Mouse (Mus musculus): Measurements from ENCODE around the gene Hoxc6. TPM values are rescaled to one million over a fixed set of nuclear protein-coding genes. Genes with fewer than 3 reads are reported as not detected.

The Hoxc6 gene
- total RNA-seq, 2 experiments from 2014 or later: not detected

DNA sequence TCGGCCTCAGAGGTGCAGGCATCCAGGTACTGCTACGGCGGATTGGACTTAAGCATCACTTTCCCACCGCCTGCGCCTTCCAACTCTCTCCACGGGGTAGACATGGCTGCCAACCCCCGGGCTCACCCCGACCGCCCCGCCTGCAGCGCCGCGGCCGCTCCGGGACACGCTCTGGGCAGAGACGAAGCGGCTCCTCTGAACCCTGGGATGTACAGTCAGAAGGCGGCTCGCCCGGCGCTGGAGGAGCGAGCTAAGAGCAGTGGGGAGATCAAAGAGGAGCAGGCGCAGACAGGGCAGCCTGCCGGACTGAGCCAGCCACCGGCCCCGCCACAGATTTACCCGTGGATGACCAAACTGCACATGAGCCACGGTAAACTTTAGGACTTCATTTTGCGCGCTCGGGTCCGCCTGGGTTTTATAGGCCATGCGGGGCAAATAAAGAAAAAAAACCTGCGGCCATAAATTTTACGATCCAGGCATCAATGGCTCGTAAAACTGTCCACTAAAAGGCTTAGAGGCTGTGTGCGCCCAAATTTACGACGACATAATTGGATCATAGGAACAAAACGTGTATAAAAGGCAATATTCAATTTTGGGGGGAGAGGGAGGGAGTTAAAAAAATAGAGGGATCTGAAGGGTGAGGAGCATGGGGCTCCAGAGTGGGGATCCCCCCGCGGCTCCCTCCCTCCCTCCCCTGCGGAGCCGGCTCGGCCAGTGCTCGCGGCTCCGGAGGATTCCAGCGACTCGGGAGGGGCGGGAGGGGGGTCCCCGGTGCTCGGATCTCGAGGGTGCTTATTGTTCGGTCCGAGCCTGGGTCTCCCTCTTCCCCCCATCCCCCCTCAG is 16.3 kb downstream of the Hoxc6 start:
- H3K27ac ChIP-seq: no peak overlapping the region
- DNase-seq (ENCODE audit: low spot score in 2 of 2): no peak
- TF ChIP-seq CTCF (conservative IDR thresholded peaks at IDR 0.05): no peak
- H3K4me3 ChIP-seq: no peak overlapping the region; the same call in 1 of the 2 replicates

- TF ChIP-seq CTCF (conservative IDR thresholded peaks at IDR 0.05): no peak
These were observed 16.9 kb downstream of the Hoxc6 start for GRCm38 (mm10) chr15:103015009-103015399.

DNA sequence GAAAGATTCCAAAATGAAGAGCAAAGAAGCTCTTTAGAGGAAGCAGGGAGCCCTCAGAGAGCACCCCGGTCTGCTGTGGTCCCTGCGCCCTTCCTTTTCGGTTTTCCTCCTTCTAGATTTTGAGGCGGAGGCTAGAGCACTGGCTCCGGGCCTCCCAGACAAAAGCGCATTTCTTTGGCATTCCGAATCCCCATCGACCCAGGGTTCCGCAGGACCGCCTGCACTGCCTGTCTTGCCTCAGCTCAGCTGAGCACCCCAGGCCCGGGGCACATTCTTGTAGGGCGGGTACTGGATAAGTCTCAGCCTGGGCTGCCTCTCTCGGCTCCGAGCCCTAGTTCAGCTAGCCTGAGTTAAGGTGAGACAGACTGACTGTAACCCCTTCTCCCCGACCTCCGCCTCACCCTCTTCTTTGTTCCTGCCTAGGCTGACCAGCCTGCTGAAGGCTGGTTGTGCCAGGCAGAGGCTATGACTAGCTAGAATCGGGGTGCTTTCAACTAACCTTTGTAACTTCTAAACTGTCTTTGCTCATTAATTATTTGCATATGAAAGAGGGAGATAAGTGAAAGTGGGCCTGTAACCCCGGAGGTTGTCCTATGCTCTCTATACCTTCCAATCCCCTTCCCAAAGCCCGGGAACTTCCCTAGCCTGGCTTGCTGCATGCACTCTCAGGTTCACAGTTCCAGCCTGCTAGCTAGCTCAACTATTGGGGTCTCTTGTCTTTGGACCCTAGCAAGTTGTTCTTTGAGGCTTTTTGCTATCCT is 17.5 kb downstream of the Hoxc6 start:
- Histone ChIP-seq H3K4me3 (no peak overlapping the region), H3K27ac (no peak overlapping the region)
- no peak for DNase-seq (ENCODE audit: low spot score in 2 of 2)
- TF ChIP-seq CTCF (conservative IDR thresholded peaks at IDR 0.05): no peak

More at GRCm38 (mm10) chr15:103015009-103015399, 16.9 kb downstream of the Hoxc6 start:
- Histone ChIP-seq H3K4me3 (no peak overlapping the region), H3K27ac (no peak overlapping the region)
- DNase-seq (ENCODE audit: low spot score in 2 of 2): no peak

DNA sequence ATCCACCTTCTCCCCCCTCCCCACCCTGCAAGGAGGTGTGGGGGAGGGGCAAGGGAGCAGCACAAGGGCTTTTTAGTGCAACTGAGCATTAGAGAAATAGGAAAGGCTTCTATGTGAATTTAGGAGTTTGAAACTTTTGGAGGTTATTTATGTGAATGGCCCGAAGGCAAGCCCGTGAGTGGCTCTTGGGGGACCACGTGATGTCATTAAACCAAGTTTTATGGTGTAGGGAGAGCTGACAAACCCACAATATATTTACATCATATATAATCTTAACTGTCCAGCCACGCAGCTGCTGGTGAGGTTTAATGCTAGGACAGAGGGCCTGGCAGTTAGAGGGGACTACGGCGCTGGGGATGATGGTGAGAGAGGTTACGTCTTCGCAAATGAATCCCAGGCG is 20.6 kb downstream of the Hoxc6 start, which contains the start of gene Hoxc4:
Gene Hoxc4, plus strand, starts transcription at position 299 of the 400 bp plus-strand sequence.
- H3K27ac ChIP-seq: no peak within 1 kb of the TSS
- DNase-seq (ENCODE audit: low spot score in 2 of 2): no peak
- H3K4me3 ChIP-seq: no peak within 1 kb of the TSS
- no peak for TF ChIP-seq CTCF (conservative IDR thresholded peaks at IDR 0.05)

- DNase-seq (ENCODE audit: low spot score in 2 of 2): no peak
- H3K4me3 ChIP-seq: no peak overlapping the region
- no peak for TF ChIP-seq CTCF (conservative IDR thresholded peaks at IDR 0.05)
- H3K27ac ChIP-seq: no peak overlapping the region
These were observed 22.9 kb downstream of the Hoxc6 start for GRCm38 (mm10) chr15:103020899-103021418.

DNA sequence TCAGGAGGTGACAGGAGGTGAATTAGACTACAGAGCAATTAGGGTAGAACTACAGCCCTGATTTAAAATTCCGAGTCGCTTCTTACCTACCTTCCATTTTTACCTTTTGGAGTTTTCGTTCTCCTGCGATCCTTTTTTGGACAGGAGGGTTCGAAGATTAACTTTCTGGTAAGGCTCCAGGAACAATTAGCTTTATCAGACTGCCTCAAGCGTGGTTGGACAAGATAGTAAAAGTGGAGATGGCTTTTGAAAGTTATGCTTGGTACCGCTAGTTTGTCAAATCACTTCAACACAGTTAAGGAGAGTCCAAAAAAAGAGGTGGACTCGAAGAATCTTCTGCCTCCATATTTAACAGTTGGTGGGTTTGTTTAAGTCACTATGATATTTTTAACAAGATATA is 23.5 kb downstream of the Hoxc6 start:
- no peak overlapping the region for H3K27ac ChIP-seq
- H3K4me3 ChIP-seq: no peak overlapping the region
- no peak for TF ChIP-seq CTCF (conservative IDR thresholded peaks at IDR 0.05)
- no peak for DNase-seq (ENCODE audit: low spot score in 2 of 2)

GRCm38 (mm10) chr15:103024131-103024530 is 26.1 kb downstream of the Hoxc6 start:
- TF ChIP-seq CTCF (conservative IDR thresholded peaks at IDR 0.05): no peak

GRCm38 (mm10) chr15:103027266-103028235 is 29.5 kb downstream of the Hoxc6 start:
- DNase-seq (ENCODE audit: low spot score in 2 of 2): no peak
- Histone ChIP-seq H3K27ac (no peak overlapping the region), H3K4me3 (no peak overlapping the region)
- no peak for TF ChIP-seq CTCF (conservative IDR thresholded peaks at IDR 0.05)

More at GRCm38 (mm10) chr15:103024131-103024530, 26.1 kb downstream of the Hoxc6 start:
- H3K4me3 ChIP-seq: no peak overlapping the region
- no peak for DNase-seq (ENCODE audit: low spot score in 2 of 2)
- no peak overlapping the region for H3K27ac ChIP-seq

- DNase-seq (ENCODE audit: low spot score in 2 of 2): no peak
- no peak for TF ChIP-seq CTCF (conservative IDR thresholded peaks at IDR 0.05)
- H3K27ac ChIP-seq: no peak overlapping the region
- H3K4me3 ChIP-seq: no peak overlapping the region
These were observed 31.0 kb downstream of the Hoxc6 start for GRCm38 (mm10) chr15:103028916-103029512.

DNA sequence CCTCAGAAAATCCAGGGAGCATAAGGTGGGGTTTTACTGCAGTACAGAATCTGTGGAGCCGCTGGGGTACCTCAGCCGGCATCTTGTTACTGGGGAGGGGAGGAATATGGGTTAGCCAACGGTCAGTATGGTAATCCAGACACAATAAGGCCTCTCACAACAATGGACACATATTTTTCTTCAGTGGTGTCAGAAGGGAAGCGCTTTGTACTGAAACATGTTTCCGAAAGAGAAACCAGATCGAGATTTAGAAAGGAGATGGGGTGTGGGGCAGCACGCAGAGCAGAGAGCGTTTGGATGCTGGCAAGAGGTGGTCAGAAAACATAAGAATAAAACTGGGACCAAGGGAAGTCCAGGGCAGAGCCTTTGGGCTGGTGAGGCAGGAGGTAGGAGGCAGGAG is 32.1 kb downstream of the Hoxc6 start:
- no peak for DNase-seq (ENCODE audit: low spot score in 2 of 2)
- no peak for TF ChIP-seq CTCF (conservative IDR thresholded peaks at IDR 0.05)
- no peak overlapping the region for H3K27ac ChIP-seq
- no peak overlapping the region for H3K4me3 ChIP-seq

- H3K27ac ChIP-seq: no peak overlapping the region
These were observed 34.1 kb downstream of the Hoxc6 start for GRCm38 (mm10) chr15:103032167-103032566.

More at GRCm38 (mm10) chr15:103032167-103032566, 34.1 kb downstream of the Hoxc6 start:
- DNase-seq (ENCODE audit: low spot score in 2 of 2): no peak
- H3K4me3 ChIP-seq: no peak overlapping the region
- TF ChIP-seq CTCF (conservative IDR thresholded peaks at IDR 0.05): no peak

Measured in layer of hippocampus, adult 2 months (tissue).